Comparison of ENCODE assay signal across 8 mouse cellular contexts in the genomic region with DNA sequence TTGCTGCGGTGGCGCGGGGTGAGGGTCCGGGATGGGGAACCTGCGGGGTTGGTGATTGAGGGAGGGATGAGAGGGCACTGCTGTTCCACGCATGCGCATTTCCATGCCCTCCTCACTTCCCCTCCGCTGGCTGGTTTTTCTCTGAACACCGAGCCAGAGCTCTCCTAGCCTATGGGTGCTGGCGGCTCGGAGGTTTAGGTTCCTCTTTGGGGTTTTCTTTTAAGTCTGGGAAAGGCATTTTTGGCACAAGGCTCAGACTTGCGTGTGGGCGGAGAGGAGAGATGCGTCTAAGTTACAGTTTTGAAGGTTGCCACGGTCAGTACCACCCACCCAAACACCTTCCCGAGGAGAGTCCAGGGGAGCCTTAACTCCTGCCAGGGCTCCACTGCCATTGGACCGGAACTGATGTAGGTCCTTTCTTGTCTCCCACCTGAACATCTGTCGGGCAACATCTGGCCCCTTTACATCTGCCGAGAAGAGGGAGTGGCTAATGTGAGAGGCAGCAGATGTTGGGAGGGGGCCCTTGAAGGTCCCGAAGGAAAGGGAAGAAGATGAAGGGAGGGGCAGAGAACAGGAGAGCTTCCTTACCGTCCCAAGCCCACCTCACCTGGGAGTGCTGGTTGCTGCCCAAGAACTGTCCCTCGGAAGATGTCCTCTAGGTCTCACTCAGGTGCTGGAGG. TPM values are rescaled to one million over a fixed set of nuclear protein-coding genes. Genes with fewer than 3 reads are reported as not detected.
DNase-seq lines count a peak whose midpoint lies in the region; ATAC-seq and TF ChIP-seq lines count a peak whose summit lies in the region.

No protein-coding gene starts in this region.

- peaks cover 27% of the 10 kb centered on the region for H3K27me3 ChIP-seq in heart, postnatal 0 days (ENCODE audit: control insufficient read depth, insufficient read depth, low read length)
- no peaks in the 10 kb centered on the region; the same call in 1 of the 2 replicates for H3K27me3 ChIP-seq in liver, embryonic 16.5 days (ENCODE audit: control insufficient read depth, insufficient read depth, low read depth, low read length)

- no peak for TF ChIP-seq EP300 in heart, postnatal 0 days (IDR thresholded peaks at IDR 0.05; ENCODE audit: low read depth)

- no peak for TF ChIP-seq CTCF in heart, postnatal 0 days (IDR thresholded peaks at IDR 0.05; ENCODE audit: low read depth)

- no peaks in the 10 kb centered on the region for H3K4me1 ChIP-seq in heart, postnatal 0 days (ENCODE audit: control insufficient read depth, insufficient read depth)
- H3K4me1 ChIP-seq in liver, embryonic 16.5 days (ENCODE audit: control insufficient read depth, low read depth, low read length): no peaks in the 10 kb centered on the region; the same call in 1 of the 2 replicates

- H3K4me3 ChIP-seq in heart, postnatal 0 days (ENCODE audit: low read depth, low read length): peak overlapping the region; percentile 10; the same call in 1 of the 2 replicates
- no peak overlapping the region for H3K4me3 ChIP-seq in liver, embryonic 16.5 days (ENCODE audit: low read depth, low read length)

- DNase-seq in layer of hippocampus, adult 9-11 months: peak; percentile 70
- DNase-seq in layer of hippocampus, postnatal 36 days: no peak
- peak; percentile 64 for DNase-seq in ZHBTc4 (ENCODE audit: low read depth, low spot score)
- DNase-seq in heart, postnatal 0 days (ENCODE audit: low spot score): no peak
- DNase-seq in gastrocnemius, adult 8-10 months (ENCODE audit: low spot score in 2 of 2): no peak

- H3K9me3 ChIP-seq in heart, postnatal 0 days (replicated peaks; ENCODE audit: control insufficient read depth, low read length): no peaks in the 10 kb centered on the region
- H3K9me3 ChIP-seq in liver, embryonic 16.5 days (replicated peaks; ENCODE audit: control insufficient read depth, low read length): no peaks in the 10 kb centered on the region

- no peak for ATAC-seq in heart, postnatal 0 days (ENCODE audit: insufficient read depth, low read depth)
- no peak for ATAC-seq in liver, embryonic 16.5 days (ENCODE audit: low read depth)
- peak; percentile 51; the same call in 1 of the 2 replicates for ATAC-seq in neutrophil, adult 5-6 weeks (ENCODE audit: extremely low read depth, insufficient number of reproducible peaks, low FRiP score, poor library complexity, severe bottlenecking)
- no peak for ATAC-seq in erythroblast, adult 5-6 weeks (replicated peaks; ENCODE audit: low FRiP score, poor library complexity, severe bottlenecking)

- no peaks in the 10 kb centered on the region for H3K36me3 ChIP-seq in heart, postnatal 0 days (replicated peaks; ENCODE audit: control insufficient read depth, insufficient read depth, low read length)
- no peaks in the 10 kb centered on the region for H3K36me3 ChIP-seq in liver, embryonic 16.5 days (ENCODE audit: control insufficient read depth, insufficient read depth)

- H3K27ac ChIP-seq in heart, postnatal 0 days (ENCODE audit: low read depth): no peak overlapping the region
- H3K27ac ChIP-seq in liver, embryonic 16.5 days (ENCODE audit: low read length): no peak overlapping the region

- peak overlapping the region; percentile 42; the same call in 1 of the 2 replicates for H3K4me2 ChIP-seq in heart, postnatal 0 days (ENCODE audit: low read depth, low read length)
- peak overlapping the region; percentile 28 for H3K4me2 ChIP-seq in liver, embryonic 16.5 days (ENCODE audit: low read depth, low read length)

- H3K9ac ChIP-seq in heart, postnatal 0 days (replicated peaks; ENCODE audit: low read depth, low read length): no peak overlapping the region
- no peak overlapping the region for H3K9ac ChIP-seq in liver, embryonic 16.5 days (ENCODE audit: low read depth, low read length)

- WGBS in heart, postnatal 0 days: 15% methylated on average over 22 of the region's 22 CpGs
- WGBS in liver, embryonic 16.5 days (ENCODE audit: insufficient replicate concordance): 9% methylated on average over 22 of the region's 22 CpGs

RNA-seq across cellular contexts. Expression of gene Runx3, which starts 8.5 kb away (rescaled TPM):
- total RNA-seq in layer of hippocampus, postnatal 36 days (2021): not detected
- total RNA-seq in heart, postnatal 0 days (2014; rRNA removed; ENCODE audit: low replicate concordance): 0.11 and 0.15 TPM in 2 replicates
- polyA plus RNA-seq in heart, postnatal 0 days (2015; fragmentation: Nextera tagmentation; extraction: Ambion mirVana): 0.04 and 0.07 TPM in 2 replicates
- 0.60 and 0.61 TPM in 2 replicates for polyA plus RNA-seq in liver, embryonic 16.5 days (2015; fragmentation: Nextera tagmentation; extraction: Ambion mirVana)
- total RNA-seq in neutrophil, adult 5-6 weeks (2017): 24.0 and 27.3 TPM in 2 replicates
- 7.3 and 9.8 TPM in 2 replicates for total RNA-seq in erythroblast, adult 5-6 weeks (2015; ENCODE audit: low replicate concordance)
- total RNA-seq in erythroblast, adult 5-6 weeks (2017; ENCODE audit: low replicate concordance): 0.51 and 0.84 TPM in 2 replicates
- total RNA-seq in gastrocnemius, adult 8-10 months (2022): under 1 TPM in 1 of 4 experiments, not detected in 3; 0.07 TPM

Comparison
In these comparisons a context has a peak if more than half of its experiments do, and no peak if none do; other contexts are left out.
1. DNase-seq: peak in layer of hippocampus, adult 9-11 months (single experiment) and ZHBTc4 (single experiment); none in layer of hippocampus, postnatal 36 days (0 of 2), heart, postnatal 0 days (single experiment) and gastrocnemius, adult 8-10 months (0 of 2).